Mouse (Mus musculus): ENCODE data around the gene Slc13a4.

- TF ChIP-seq CTCF (IDR thresholded peaks at IDR 0.05; ENCODE audit: extremely low read depth, insufficient read length, insufficient replicate concordance, low read depth, low read length) (no peak), POLR2A (IDR thresholded peaks at IDR 0.05; ENCODE audit: low read depth, low read length) (no peak)
Measured at GRCm38 (mm10) chr6:35353846-35354621, 46.1 kb upstream of the Slc13a4 start.

Data from small intestine, adult 2 months (tissue).